Mouse (Mus musculus): ENCODE data around the gene Mis12. TPM values are rescaled to one million over a fixed set of nuclear protein-coding genes. Genes with fewer than 3 reads are reported as not detected.

Gene Mis12
- polyA plus RNA-seq, 1 experiment from 2014 or later = 48.2 TPM

DNA sequence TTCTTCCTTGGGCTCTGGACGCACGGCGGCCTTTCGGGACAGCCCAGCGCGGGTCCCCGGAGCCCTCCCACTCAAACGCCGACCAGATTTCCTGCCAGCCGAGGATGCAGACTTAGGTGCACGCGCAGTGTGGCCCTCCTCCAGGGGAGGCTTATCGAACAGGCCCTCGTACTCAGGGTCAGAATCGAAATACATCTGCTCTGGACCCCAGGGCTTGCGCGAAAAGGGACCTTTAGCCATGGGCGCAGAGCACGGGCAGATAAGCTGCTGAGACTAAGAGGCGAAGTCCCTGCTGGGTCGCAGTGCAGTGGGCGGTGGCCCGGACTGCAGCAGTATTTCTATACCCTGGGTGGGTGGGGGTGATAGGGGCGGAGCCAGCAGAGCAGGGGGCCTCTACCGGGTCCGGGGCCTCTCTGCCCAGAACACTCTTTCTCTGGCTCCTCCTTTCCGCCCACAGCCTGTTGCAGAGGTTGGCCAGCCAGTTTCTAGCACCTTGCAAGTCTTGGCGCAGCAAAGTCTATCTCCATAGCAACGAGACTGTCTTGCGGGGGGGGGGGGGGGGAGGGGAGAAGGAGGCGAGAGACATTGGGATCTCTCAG lies 13.9 kb downstream of the Mis12 start, which contains the start of gene 6330403K07Rik:
Gene 6330403K07Rik (minus strand): TSS at position 351 of the 599 bp plus-strand sequence.
- peak within 1 kb of the TSS; percentile 61 for H3K4me3 ChIP-seq (ENCODE audit: low read depth, low read length)
- H3K9ac ChIP-seq = peak within 1 kb of the TSS; percentile 70
- no peaks in the 10 kb centered on the region for H3K9me3 ChIP-seq (ENCODE audit: low read depth, low read length)
- ATAC-seq (ENCODE audit: insufficient read depth) (peak; percentile 98), DNase-seq (peak; percentile 91)
- peaks cover 6% of the 10 kb centered on the region; the same call in 1 of the 2 replicates for H3K4me1 ChIP-seq (ENCODE audit: insufficient read depth)
- 0% methylated on average over 30 of the region's 31 CpGs for WGBS
- no peaks in the 10 kb centered on the region for H3K27me3 ChIP-seq (ENCODE audit: insufficient read depth, low read length)
- TF ChIP-seq CTCF (IDR thresholded peaks at IDR 0.05; ENCODE audit: low read depth) = no peak
- H3K4me2 ChIP-seq = peak within 1 kb of the TSS; percentile 69
- H3K27ac ChIP-seq (ENCODE audit: low read depth) = peak within 1 kb of the TSS; percentile 79
- peaks cover 2% of the 10 kb centered on the region for H3K36me3 ChIP-seq (ENCODE audit: insufficient read depth)

DNA sequence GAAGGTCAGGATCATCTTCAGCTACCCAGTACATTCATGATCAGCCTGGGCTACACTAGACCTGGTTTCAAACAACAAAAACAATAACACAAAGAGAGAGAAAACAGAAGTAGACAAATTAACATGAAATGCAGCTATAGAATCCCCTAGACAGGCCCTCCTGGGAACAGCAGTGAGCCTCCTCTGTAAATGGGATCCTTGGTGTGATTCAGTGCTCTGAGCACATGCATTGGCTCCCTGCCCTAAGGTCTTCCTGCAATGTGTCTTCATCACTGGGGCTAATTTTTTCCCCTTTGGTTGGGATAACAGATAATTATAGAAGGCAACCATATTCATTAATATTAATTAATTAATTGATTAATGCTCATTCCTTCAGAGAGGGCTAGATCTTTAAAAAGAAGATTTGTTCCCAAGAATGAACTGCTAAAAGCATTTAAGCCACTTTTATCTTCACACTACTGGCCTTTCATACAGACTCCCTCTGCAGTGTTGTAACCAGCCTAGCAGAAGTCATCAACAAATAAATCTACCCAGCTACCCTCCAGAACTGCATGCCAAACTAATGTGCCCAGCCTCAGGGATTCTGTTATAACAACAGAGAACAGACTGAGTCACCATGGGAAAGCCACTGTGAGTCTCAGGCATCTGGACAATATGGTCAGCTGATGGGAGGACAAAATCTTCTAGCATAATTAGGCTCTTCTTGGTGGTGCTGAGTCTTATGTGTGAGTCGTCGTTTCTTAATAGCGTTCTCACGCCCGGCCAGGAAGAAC lies 20.3 kb downstream of the Mis12 start:
- no peaks in the 10 kb centered on the region for H3K9me3 ChIP-seq (ENCODE audit: low read depth, low read length)
- H3K4me3 ChIP-seq (ENCODE audit: low read depth, low read length) = no peak overlapping the region
- TF ChIP-seq CTCF (IDR thresholded peaks at IDR 0.05; ENCODE audit: low read depth) = no peak
- H3K4me1 ChIP-seq (ENCODE audit: insufficient read depth) = no peaks in the 10 kb centered on the region
- 97% methylated on average over 5 of the region's 5 CpGs for WGBS
- H3K36me3 ChIP-seq (ENCODE audit: insufficient read depth) = no peaks in the 10 kb centered on the region
- ATAC-seq (ENCODE audit: insufficient read depth) = no peak
- DNase-seq = no peak
- no peak overlapping the region for H3K27ac ChIP-seq (ENCODE audit: low read depth)
- H3K9ac ChIP-seq = no peak overlapping the region
- H3K4me2 ChIP-seq = no peak overlapping the region
- H3K27me3 ChIP-seq (ENCODE audit: insufficient read depth, low read length) = no peaks in the 10 kb centered on the region

- TF ChIP-seq CTCF (IDR thresholded peaks at IDR 0.05; ENCODE audit: low read depth) = peak; percentile 67
- DNase-seq (peak; percentile 79), ATAC-seq (ENCODE audit: insufficient read depth) (no peak; the same call in 1 of the 2 replicates)
- no peaks in the 10 kb centered on the region for H3K36me3 ChIP-seq (ENCODE audit: insufficient read depth)
- H3K27ac ChIP-seq (ENCODE audit: low read depth) = no peak overlapping the region
- H3K27me3 ChIP-seq (ENCODE audit: insufficient read depth, low read length) = no peaks in the 10 kb centered on the region
- no peak overlapping the region for H3K4me2 ChIP-seq
- no peak overlapping the region for H3K4me3 ChIP-seq (ENCODE audit: low read depth, low read length)
- H3K4me1 ChIP-seq (ENCODE audit: insufficient read depth) = no peaks in the 10 kb centered on the region
- no peak overlapping the region for H3K9ac ChIP-seq
- WGBS = 0% methylated on average over 1 of the region's 1 CpGs
- no peaks in the 10 kb centered on the region for H3K9me3 ChIP-seq (ENCODE audit: low read depth, low read length)
Measured at GRCm38 (mm10) chr11:71052554-71052953, 33.1 kb downstream of the Mis12 start.

- 62% methylated on average over 1 of the region's 1 CpGs for WGBS
- Histone ChIP-seq H3K36me3 (ENCODE audit: insufficient read depth) (no peaks in the 10 kb centered on the region), H3K27me3 (ENCODE audit: insufficient read depth, low read length) (no peaks in the 10 kb centered on the region), H3K4me2 (no peak overlapping the region), H3K27ac (ENCODE audit: low read depth) (no peak overlapping the region), H3K4me1 (ENCODE audit: insufficient read depth) (no peaks in the 10 kb centered on the region), H3K9ac (no peak overlapping the region), H3K9me3 (ENCODE audit: low read depth, low read length) (0 out of 2 replicates have a peak, but pooled peaks cover 4% of the 10 kb centered on the region), H3K4me3 (ENCODE audit: low read depth, low read length) (no peak overlapping the region)
- ATAC-seq (ENCODE audit: insufficient read depth) = no peak
- no peak for DNase-seq
- no peak for TF ChIP-seq CTCF (IDR thresholded peaks at IDR 0.05; ENCODE audit: low read depth)
Measured at GRCm38 (mm10) chr11:71076342-71076741, 56.9 kb downstream of the Mis12 start.

Other genes with a start within 250 kb of the Mis12 start
- gene Scimp, start 207.0 kb upstream of the Mis12 start, polyA plus RNA-seq (2014; fragmentation: Nextera tagmentation; extraction: Ambion mirVana) = not detected in 2 replicates
- 32.3 and 32.6 TPM in 2 replicates for gene Rabep1, start 174.8 kb upstream of the Mis12 start, polyA plus RNA-seq (2014; fragmentation: Nextera tagmentation; extraction: Ambion mirVana)
- 126 and 135 TPM in 2 replicates for gene Nup88, start 49.6 kb upstream of the Mis12 start, polyA plus RNA-seq (2014; fragmentation: Nextera tagmentation; extraction: Ambion mirVana)
- 64.7 and 69.7 TPM in 2 replicates for gene Rpain, start 49.4 kb upstream of the Mis12 start, polyA plus RNA-seq (2014; fragmentation: Nextera tagmentation; extraction: Ambion mirVana)
- gene C1qbp, start 36.6 kb upstream of the Mis12 start, polyA plus RNA-seq (2014; fragmentation: Nextera tagmentation; extraction: Ambion mirVana) = 264 and 276 TPM in 2 replicates
- gene Dhx33, start 15.2 kb upstream of the Mis12 start, polyA plus RNA-seq (2014; fragmentation: Nextera tagmentation; extraction: Ambion mirVana) = 27.2 and 27.7 TPM in 2 replicates
- gene Derl2, start 230 bp downstream of the Mis12 start, polyA plus RNA-seq (2014; fragmentation: Nextera tagmentation; extraction: Ambion mirVana) = 42.7 and 51.9 TPM in 2 replicates
- gene 6330403K07Rik, start 13.9 kb downstream of the Mis12 start, polyA plus RNA-seq (2014; fragmentation: Nextera tagmentation; extraction: Ambion mirVana) = 42.3 and 44.6 TPM in 2 replicates
- gene Nlrp1a, start 125.1 kb downstream of the Mis12 start, polyA plus RNA-seq (2014; fragmentation: Nextera tagmentation; extraction: Ambion mirVana) = 0.18 and 0.24 TPM in 2 replicates
- gene Nlrp1b, start 211.1 kb downstream of the Mis12 start, polyA plus RNA-seq (2014; fragmentation: Nextera tagmentation; extraction: Ambion mirVana) = 0.05 TPM in 2 replicates

All from lung, embryonic 14.5 days (tissue).